Mouse (Mus musculus) adrenal gland, adult 8-10 months (tissue): ENCODE results near the gene Nup62. TPM values are rescaled to one million over a fixed set of nuclear protein-coding genes. Genes with fewer than 3 reads are reported as not detected.

Experiments
- DNase-seq: peaks from one replicate; pipeline ENCODE4 v3.0.0; 2022
- total RNA-seq, 4 experiments: library from RNA; stranded (reverse); gene quantifications; 2 replicates each; pipeline ENCODE4 v1.2.4; 2022

Nup62 gene
- total RNA-seq, 4 experiments from 2014 or later, result 33.8 to 42.8 (median 37.8) TPM

- peak; percentile 92 for DNase-seq
Measured at GRCm38 (mm10) chr7:44849416-44850111, 33.7 kb downstream of the Nup62 start.

GRCm38 (mm10) chr7:44850146-44850545, 34.3 kb downstream of the Nup62 start:
- peak; percentile 72 for DNase-seq

DNA sequence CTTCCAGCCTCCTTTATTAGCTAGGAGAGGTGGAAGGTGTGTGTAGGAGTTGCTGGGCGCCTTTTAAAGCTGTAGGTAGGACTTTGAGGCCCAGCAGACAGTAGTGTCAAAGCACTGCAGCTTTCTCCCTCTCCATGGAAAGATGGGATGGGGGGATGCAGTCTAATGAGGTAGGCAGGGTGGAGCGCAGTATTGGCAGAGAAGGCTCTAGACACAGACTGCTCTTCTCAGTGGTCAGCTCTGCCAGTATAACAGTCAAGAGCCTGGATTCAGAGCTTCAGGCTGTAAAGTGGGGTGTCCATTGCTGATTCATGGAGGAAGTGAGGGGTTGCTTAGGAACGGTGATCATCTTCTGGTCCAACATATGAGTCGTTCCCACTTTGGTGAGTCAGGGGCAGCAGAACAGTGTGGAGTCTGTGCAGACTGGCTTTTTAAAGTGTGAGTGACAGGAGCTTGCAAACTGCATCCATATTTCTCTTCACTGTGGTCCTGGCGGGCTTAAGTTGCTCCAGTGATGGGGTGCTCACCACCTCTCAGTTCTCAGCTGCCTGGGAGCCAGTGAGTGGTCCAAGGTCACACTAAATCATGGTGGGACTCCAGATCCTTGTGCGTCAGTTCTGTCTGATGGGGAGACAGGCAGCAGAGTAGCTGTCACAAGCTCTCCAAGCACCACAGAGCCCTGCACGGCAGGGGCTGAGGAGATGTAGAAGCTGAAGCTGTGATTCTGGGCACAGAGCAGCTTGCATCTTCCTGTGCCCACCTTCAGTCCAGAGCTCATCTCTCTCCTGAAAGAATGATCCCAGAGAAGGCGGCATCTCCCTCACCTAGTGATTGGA, 35.1 kb downstream of the Nup62 start:
- DNase-seq, result no peak

DNA sequence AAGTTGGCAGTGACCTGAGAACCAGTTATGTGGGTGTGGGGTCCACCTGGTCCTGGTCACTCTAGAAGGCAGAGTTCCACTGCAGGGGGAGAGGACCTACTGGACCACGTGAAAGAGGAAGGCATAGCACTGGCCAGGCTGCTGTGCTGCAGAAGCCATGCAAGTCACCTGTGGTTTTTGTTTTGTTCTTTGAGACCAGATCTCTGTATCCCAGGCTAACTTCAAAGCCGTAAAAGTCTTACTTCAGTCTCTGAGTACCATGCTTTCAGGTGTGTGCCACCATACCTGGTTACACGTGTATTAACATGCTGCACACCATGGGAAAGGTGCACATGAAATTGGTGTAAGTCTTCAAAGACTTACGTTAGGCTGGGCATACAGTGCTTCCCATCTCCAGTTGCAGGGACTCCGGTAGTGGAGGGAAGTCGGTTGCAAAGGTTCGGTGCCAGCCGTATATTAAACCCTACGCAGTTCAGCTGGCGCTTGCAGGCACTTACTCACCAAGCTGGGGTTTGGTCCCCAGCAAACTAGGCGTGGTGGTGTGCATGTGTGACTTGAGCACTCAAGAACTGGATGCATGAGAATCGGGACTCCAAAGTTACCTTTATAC, 35.8 kb downstream of the Nup62 start:
- no peak for DNase-seq

DNA sequence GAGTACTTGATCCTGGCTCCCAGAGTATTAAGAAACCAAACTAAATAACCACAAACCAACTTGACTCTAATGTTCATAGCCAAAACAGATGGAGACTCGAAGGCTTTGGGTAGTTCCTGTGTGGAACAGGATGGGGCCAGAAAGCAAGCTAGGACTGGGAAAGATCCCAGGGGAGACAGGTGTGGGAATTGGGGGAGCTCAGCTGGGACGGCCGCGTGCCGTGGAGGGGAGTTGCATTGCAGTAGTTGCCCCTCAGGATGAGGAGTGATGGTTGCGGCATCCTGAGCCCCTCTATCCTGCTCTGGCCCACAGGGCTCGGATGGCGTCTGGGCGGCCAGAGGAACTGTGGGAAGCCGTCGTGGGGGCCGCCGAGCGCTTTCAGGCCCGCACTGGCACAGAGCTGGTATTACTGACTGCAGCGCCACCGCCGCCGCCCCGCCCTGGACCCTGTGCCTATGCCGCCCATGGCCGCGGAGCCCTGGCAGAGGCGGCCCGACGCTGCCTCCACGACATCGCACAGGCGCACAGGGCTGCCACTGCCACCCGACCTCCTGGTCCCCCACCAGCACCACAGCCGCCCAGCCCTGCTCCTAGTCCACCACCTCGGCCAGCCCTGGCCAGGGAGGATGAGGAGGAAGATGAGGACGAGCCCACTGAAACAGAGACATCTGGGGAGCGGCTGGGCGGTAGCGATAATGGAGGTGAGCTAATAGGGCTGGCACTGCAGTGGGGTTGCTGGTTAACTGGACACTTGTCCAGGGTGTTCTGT, 36.6 kb downstream of the Nup62 start:
- no peak for DNase-seq

- no peak for DNase-seq
Measured at GRCm38 (mm10) chr7:44853065-44853464, 37.2 kb downstream of the Nup62 start.

DNA sequence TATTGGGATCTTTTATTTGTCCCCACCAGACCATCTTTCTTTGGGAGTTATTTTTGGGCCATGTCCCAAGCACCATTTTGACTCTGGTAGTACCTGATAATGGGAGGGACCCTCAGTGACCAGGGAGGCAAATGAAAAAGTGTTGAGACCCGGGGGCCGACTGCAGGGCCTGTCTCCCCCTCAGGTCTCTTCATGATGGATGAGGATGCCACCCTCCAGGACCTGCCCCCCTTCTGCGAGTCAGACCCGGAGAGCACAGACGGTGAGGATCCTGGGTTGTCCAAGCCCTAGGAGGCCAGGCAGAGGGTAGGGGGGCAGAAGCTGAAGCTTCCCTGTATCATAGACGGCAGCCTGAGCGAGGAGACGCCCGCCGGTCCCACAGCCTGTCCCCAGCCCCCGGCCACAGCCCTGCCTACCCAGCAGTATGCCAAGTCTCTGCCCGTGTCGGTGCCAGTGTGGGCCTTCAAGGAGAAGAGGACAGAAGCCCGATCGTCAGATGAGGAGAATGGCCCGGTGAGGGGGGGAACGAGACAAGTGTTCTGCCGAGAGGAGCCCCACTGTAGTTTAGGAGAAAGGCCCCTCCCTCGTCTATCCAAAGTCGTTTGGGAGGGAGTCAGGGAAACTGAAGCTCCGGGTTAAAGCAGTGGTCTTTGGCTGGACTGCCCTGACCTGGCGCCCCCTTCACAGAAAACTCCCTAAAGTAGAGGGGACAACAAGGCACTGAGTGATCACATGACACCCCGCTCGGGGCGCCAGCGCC, 37.9 kb downstream of the Nup62 start:
- no peak for DNase-seq

DNA sequence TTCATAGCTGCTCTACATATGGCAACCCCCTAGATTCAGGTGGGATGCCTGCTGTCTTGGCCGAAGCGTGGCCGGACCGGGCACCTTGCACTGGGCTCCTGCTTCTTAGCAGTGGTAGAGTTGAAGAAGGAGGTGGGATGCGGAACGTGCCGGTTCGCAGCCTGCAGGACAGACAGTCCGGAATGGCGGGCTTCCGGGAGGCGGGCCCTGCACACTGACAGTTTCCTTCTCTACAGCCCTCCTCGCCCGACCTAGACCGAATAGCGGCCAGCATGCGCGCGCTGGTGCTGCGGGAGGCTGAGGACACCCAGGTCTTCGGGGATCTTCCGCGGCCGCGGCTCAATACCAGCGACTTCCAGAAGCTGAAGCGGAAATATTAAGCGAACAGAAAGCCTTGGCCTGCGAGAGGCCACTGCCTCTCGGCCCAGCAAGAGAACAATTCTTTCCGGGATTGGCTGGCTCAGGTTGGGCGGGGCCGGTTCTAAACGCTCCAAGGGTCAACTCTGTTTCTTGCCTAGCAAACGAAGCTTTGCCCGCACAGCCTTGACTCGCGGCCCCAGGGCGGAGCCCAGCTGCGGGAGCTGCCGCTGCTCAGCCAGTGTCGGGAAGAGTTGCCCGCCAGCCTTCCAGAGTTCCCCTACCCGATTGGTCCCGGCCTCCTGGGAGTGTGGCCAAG, 38.6 kb downstream of the Nup62 start:
- peak; percentile 95 for DNase-seq

DNA sequence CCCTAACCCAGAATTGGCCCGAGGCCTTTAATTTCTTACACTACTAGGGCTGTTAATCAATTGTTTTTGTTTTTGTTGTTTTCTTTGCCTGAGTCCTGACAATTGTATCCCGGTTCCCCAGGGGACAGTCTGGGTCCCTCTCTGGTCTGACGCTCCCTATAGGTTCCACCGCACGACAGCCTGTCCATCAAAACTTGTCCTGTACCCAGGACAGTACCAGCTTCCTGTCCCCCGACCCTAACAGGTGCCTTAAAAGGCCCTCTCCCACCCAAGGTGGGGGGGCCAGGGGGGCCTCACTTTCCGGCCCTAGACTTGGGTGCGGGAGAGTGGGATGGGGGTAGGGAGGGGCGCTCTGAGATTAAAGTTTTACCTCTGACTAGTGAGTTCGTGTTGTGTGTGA, 39.1 kb downstream of the Nup62 start:
- no peak for DNase-seq

- no peak for DNase-seq
Measured at GRCm38 (mm10) chr7:44856265-44856916, 40.5 kb downstream of the Nup62 start.

GRCm38 (mm10) chr7:44857042-44857552, 41.2 kb downstream of the Nup62 start, which contains the start of gene Pnkp:
Pnkp (plus strand) TSS chr7:44857139.
- peak; percentile 82 for DNase-seq

- DNase-seq, result no peak
Measured at GRCm38 (mm10) chr7:44857905-44858304, 42.0 kb downstream of the Nup62 start.

DNA sequence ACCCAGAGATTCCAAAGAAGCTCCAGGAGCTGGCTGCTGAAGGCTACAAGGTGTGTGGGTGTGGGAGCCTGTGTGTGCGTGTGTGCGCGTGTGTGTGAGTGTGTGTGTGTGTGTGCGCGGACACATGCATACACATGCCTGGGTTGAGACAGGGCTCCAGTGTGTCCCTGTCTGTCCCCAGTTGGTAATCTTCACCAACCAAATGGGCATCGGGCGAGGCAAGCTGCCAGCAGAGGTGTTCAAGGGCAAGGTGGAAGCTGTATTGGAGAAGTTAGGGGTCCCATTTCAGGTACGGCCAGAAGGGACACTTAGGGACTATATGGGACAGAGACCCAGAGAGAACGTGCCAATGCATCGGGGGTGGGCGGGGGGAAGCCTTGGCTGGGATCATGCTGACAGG, 44.0 kb downstream of the Nup62 start:
- DNase-seq, result no peak

- DNase-seq, result no peak
Measured at GRCm38 (mm10) chr7:44860576-44861428, 44.9 kb downstream of the Nup62 start.

DNA sequence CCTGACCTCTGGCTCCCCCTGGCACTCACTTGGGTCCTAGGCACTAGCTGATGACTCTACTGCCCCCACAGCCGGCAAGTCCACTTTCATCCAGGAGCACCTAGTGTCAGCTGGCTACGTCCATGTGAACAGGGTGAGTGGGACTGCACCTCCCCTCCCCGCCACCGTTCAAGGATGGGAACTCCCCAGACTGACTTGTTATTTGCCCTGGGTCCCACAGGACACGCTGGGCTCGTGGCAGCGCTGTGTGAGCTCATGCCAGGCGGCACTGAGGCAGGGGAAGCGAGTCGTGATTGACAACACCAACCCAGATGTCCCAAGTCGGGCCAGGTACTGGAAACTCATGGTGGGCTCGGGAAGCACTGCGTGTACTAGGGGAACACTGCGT, 45.5 kb downstream of the Nup62 start:
- no peak for DNase-seq

- no peak for DNase-seq
Measured at GRCm38 (mm10) chr7:44862434-44862833, 46.5 kb downstream of the Nup62 start.

GRCm38 (mm10) chr7:44863210-44863609, 47.3 kb downstream of the Nup62 start:
- no peak for DNase-seq

GRCm38 (mm10) chr7:44863982-44864494, 48.1 kb downstream of the Nup62 start:
- no peak for DNase-seq
